Mouse (Mus musculus) mesoderm, embryonic 11.5 days (tissue): ENCODE data around the gene Ubc.

Source experiments
- DNase-seq: peaks from one replicate; pipeline ENCODE4 v3.0.0-alpha.2; 2012; ENCODE audit warnings: low read depth, low spot score

Ubc gene

GRCm38 (mm10) chr5:125383637-125384420, 6.2 kb downstream of the Ubc start:
- DNase-seq = no peak

- DNase-seq = peak; percentile 62
These were observed 7.1 kb downstream of the Ubc start for GRCm38 (mm10) chr5:125382673-125383558.

- no peak for DNase-seq
These were observed 7.9 kb downstream of the Ubc start for GRCm38 (mm10) chr5:125381954-125382672.

GRCm38 (mm10) chr5:125378919-125379318, 11.1 kb downstream of the Ubc start:
- DNase-seq = no peak

GRCm38 (mm10) chr5:125377214-125377613, 12.8 kb downstream of the Ubc start:
- no peak for DNase-seq

GRCm38 (mm10) chr5:125375871-125376270, 14.1 kb downstream of the Ubc start:
- DNase-seq = no peak

- DNase-seq = no peak
These were observed 18.0 kb downstream of the Ubc start for GRCm38 (mm10) chr5:125372027-125372426.

- no peak for DNase-seq
These were observed 18.9 kb downstream of the Ubc start for GRCm38 (mm10) chr5:125370950-125371693.

- DNase-seq = peak; percentile 73
These were observed 21.4 kb downstream of the Ubc start for GRCm38 (mm10) chr5:125368568-125368967.

- no peak for DNase-seq
These were observed 21.8 kb downstream of the Ubc start for GRCm38 (mm10) chr5:125368156-125368555.

- no peak for DNase-seq
These were observed 25.1 kb downstream of the Ubc start for GRCm38 (mm10) chr5:125364851-125365429.

GRCm38 (mm10) chr5:125363894-125364293, 26.1 kb downstream of the Ubc start:
- DNase-seq = no peak

- DNase-seq = no peak
These were observed 29.0 kb downstream of the Ubc start for GRCm38 (mm10) chr5:125360981-125361510.

- no peak for DNase-seq
These were observed 29.4 kb downstream of the Ubc start for GRCm38 (mm10) chr5:125360566-125360965.

- DNase-seq = no peak
These were observed 31.8 kb downstream of the Ubc start for GRCm38 (mm10) chr5:125358270-125358608.

GRCm38 (mm10) chr5:125357543-125358269, 32.3 kb downstream of the Ubc start:
- no peak for DNase-seq

GRCm38 (mm10) chr5:125355650-125356049, 34.4 kb downstream of the Ubc start:
- no peak for DNase-seq

GRCm38 (mm10) chr5:125354885-125355492, 35.0 kb downstream of the Ubc start:
- DNase-seq = no peak

- DNase-seq = no peak
These were observed 37.2 kb downstream of the Ubc start for GRCm38 (mm10) chr5:125352781-125353294.
